Mouse (Mus musculus) limb, embryonic 11.5 days (tissue): Measurements from ENCODE around the gene Slc26a8. TPM values are rescaled to one million over a fixed set of nuclear protein-coding genes. Genes with fewer than 3 reads are reported as not detected.
"Not testable (repeated sequence)": the region's sequence is repeated elsewhere in the genome, so short reads cannot be mapped to it uniquely, and the experiment has no call there.

Experiments
- ATAC-seq: fragments of 200-750 bp; cut with Nextera tagmentation; 2 replicates; pipeline ENCODE4 v1.8.0; 2017; ENCODE audit warnings: low read depth; ENCODE audit not compliant: insufficient number of reproducible peaks, low FRiP score, low TSS enrichment
- DNase-seq: peaks from one replicate; pipeline ENCODE4 v3.0.0-alpha.2; 2015; ENCODE audit warnings: low spot score
- H3K27ac ChIP-seq: fragments of 300-500 bp; sonication (generic); replicated peaks from 2 replicates; pipeline ENCODE4 v1.5.1; 2014; ENCODE audit warnings: low read depth, mild to moderate bottlenecking, low read length
- H3K27me3 ChIP-seq: fragments of 300-500 bp; sonication (generic); 2 replicates; pipeline ENCODE4 v1.6.1; 2014; ENCODE audit warnings: mild to moderate bottlenecking, low read length, mixed read lengths; ENCODE audit not compliant: control insufficient read depth, insufficient read depth
- H3K36me3 ChIP-seq: fragments of 300-500 bp; sonication (generic); 2 replicates; pipeline ENCODE4 v1.6.1; 2014; ENCODE audit warnings: mild to moderate bottlenecking, low read length, moderate library complexity, mixed read lengths; ENCODE audit not compliant: control insufficient read depth, insufficient read depth
- H3K4me1 ChIP-seq: fragments of 300-500 bp; sonication (generic); 2 replicates; pipeline ENCODE4 v1.6.1; 2014; ENCODE audit warnings: low read length, mixed read lengths; ENCODE audit not compliant: control insufficient read depth, insufficient read depth
- H3K4me2 ChIP-seq: fragments of 300-500 bp; sonication (generic); 2 replicates; pipeline ENCODE4 v1.6.1; 2014; ENCODE audit warnings: low read depth, mild to moderate bottlenecking, moderate library complexity; ENCODE audit not compliant: severe bottlenecking
- H3K4me3 ChIP-seq: fragments of 300-500 bp; sonication (generic); 2 replicates; pipeline ENCODE4 v1.5.1; 2014; ENCODE audit warnings: low read depth, low read length
- H3K9ac ChIP-seq: fragments of 300-500 bp; sonication (generic); 2 replicates; pipeline ENCODE4 v1.6.1; 2014; ENCODE audit warnings: mild to moderate bottlenecking, low read length
- H3K9me3 ChIP-seq: fragments of 300-500 bp; sonication (generic); 2 replicates; pipeline ENCODE4 v1.6.1; 2016; ENCODE audit warnings: low read length; ENCODE audit not compliant: control insufficient read depth
- WGBS: fragments of 180-500 bp; shearing (Covaris S2); extraction: QIAGEN DNeasy Blood & Tissue Kit; methylation state at CpG from one replicate; pipeline ENCODE4 v1.1.7; 2014; 5-methylcytosine and 5-hydroxymethylcytosine counted together
- polyA plus RNA-seq: library from polyadenylated mRNA; unstranded; fragments of >200 nt; fragmentation: Nextera tagmentation; extraction: Ambion mirVana; gene quantifications from 2 replicates; pipeline ENCODE4 v1.2.1, GENCODE M21; 2014

The Slc26a8 gene
- 0.43 and 0.61 TPM in 2 replicates for polyA plus RNA-seq

GRCm38 (mm10) chr17:28689586-28690283 is at the start of gene Slc26a8:
Slc26a8 (minus strand) TSS chr17:28690233.
- Histone ChIP-seq H3K4me3 (peak within 1 kb of the TSS; percentile 87), H3K36me3 (no peaks in the 10 kb centered on the region), H3K9me3 (no peaks in the 10 kb centered on the region), H3K27me3 (0 out of 2 replicates have a peak, but pooled peaks cover 2% of the 10 kb centered on the region), H3K4me1 (peaks cover 11% of the 10 kb centered on the region), H3K4me2 (peak within 1 kb of the TSS; percentile 90), H3K27ac (no peak within 1 kb of the TSS; the same call in 1 of the 2 replicates), H3K9ac (peak within 1 kb of the TSS; percentile 87)
- WGBS: 7% methylated on average over 40 of the region's 40 CpGs
- DNase-seq (peak; percentile 42), ATAC-seq (no peak)

GRCm38 (mm10) chr17:28739244-28739643 is 49.2 kb upstream of the Slc26a8 start:
- no peak for ATAC-seq
- H3K4me3 ChIP-seq: no peak overlapping the region
- H3K4me1 ChIP-seq: no peaks in the 10 kb centered on the region
- no peaks in the 10 kb centered on the region for H3K27me3 ChIP-seq
- H3K9me3 ChIP-seq: no peaks in the 10 kb centered on the region
- peaks cover 22% of the 10 kb centered on the region; the same call in 1 of the 2 replicates for H3K36me3 ChIP-seq
- no peak overlapping the region for H3K27ac ChIP-seq
- no peak overlapping the region for H3K9ac ChIP-seq
- WGBS: 94% methylated on average over 6 of the region's 6 CpGs
- no peak for DNase-seq
- H3K4me2 ChIP-seq: no peak overlapping the region

GRCm38 (mm10) chr17:28737973-28738372 is 47.9 kb upstream of the Slc26a8 start:
- 89% methylated on average over 4 of the region's 4 CpGs for WGBS
- no peak overlapping the region for H3K4me3 ChIP-seq
- no peaks in the 10 kb centered on the region for H3K27me3 ChIP-seq
- no peak overlapping the region for H3K27ac ChIP-seq
- no peak overlapping the region for H3K4me2 ChIP-seq
- DNase-seq (no peak), ATAC-seq (no peak)
- peaks cover 11% of the 10 kb centered on the region; the same call in 1 of the 2 replicates for H3K36me3 ChIP-seq
- no peaks in the 10 kb centered on the region for H3K9me3 ChIP-seq
- no peaks in the 10 kb centered on the region for H3K4me1 ChIP-seq
- no peak overlapping the region for H3K9ac ChIP-seq

GRCm38 (mm10) chr17:28736486-28736885 is 46.5 kb upstream of the Slc26a8 start:
- H3K36me3 ChIP-seq: peaks cover 14% of the 10 kb centered on the region; the same call in 1 of the 2 replicates
- no peak overlapping the region for H3K4me3 ChIP-seq
- H3K27me3 ChIP-seq: no peaks in the 10 kb centered on the region
- no peak overlapping the region for H3K27ac ChIP-seq
- no peaks in the 10 kb centered on the region for H3K4me1 ChIP-seq
- no peak overlapping the region for H3K9ac ChIP-seq
- H3K4me2 ChIP-seq: no peak overlapping the region
- ATAC-seq (no peak), DNase-seq (no peak)
- WGBS: 88% methylated on average over 4 of the region's 4 CpGs
- H3K9me3 ChIP-seq: no peaks in the 10 kb centered on the region

- Histone ChIP-seq H3K36me3 (peaks cover 16% of the 10 kb centered on the region), H3K9ac (no peak overlapping the region), H3K4me2 (no peak overlapping the region), H3K27ac (no peak overlapping the region), H3K27me3 (no peaks in the 10 kb centered on the region), H3K4me1 (no peaks in the 10 kb centered on the region), H3K9me3 (no peaks in the 10 kb centered on the region), H3K4me3 (no peak overlapping the region)
- ATAC-seq: no peak
- 94% methylated on average over 6 of the region's 6 CpGs for WGBS
- DNase-seq: no peak
Measured at GRCm38 (mm10) chr17:28735317-28736105, 45.5 kb upstream of the Slc26a8 start.

- not testable (repeated sequence) for H3K4me1 ChIP-seq, H3K9ac ChIP-seq, DNase-seq, H3K9me3 ChIP-seq, H3K4me3 ChIP-seq, H3K4me2 ChIP-seq, H3K27ac ChIP-seq, H3K27me3 ChIP-seq, ATAC-seq
- 93% methylated on average over 11 of the region's 11 CpGs for whole genome bisulfite sequencing
- peaks cover 18% of the 10 kb centered on the region for H3K36me3 ChIP-seq
Measured at GRCm38 (mm10) chr17:28727511-28727910, 37.5 kb upstream of the Slc26a8 start.

GRCm38 (mm10) chr17:28725783-28726182 is 35.8 kb upstream of the Slc26a8 start, which contains the start of gene AC170998.1:
AC170998.1 (plus strand) TSS chr17:28726083.
- no peak within 1 kb of the TSS for H3K4me3 ChIP-seq
- no peaks in the 10 kb centered on the region for H3K27me3 ChIP-seq
- H3K36me3 ChIP-seq: peaks cover 12% of the 10 kb centered on the region
- DNase-seq (no peak), ATAC-seq (no peak)
- H3K9ac ChIP-seq: no peak within 1 kb of the TSS
- no peak within 1 kb of the TSS for H3K27ac ChIP-seq
- no peak within 1 kb of the TSS for H3K4me2 ChIP-seq
- H3K9me3 ChIP-seq: no peaks in the 10 kb centered on the region
- no peaks in the 10 kb centered on the region for H3K4me1 ChIP-seq
- 93% methylated on average over 4 of the region's 4 CpGs for WGBS

- H3K4me3 ChIP-seq: no peak overlapping the region
- 51% methylated on average over 3 of the region's 3 CpGs for WGBS
- no peak overlapping the region for H3K9ac ChIP-seq
- H3K9me3 ChIP-seq: no peaks in the 10 kb centered on the region
- H3K27me3 ChIP-seq: no peaks in the 10 kb centered on the region
- peaks cover 8% of the 10 kb centered on the region; the same call in 1 of the 2 replicates for H3K36me3 ChIP-seq
- ATAC-seq (no peak), DNase-seq (peak; percentile 34)
- peaks cover 4% of the 10 kb centered on the region for H3K4me1 ChIP-seq
- no peak overlapping the region for H3K4me2 ChIP-seq
- H3K27ac ChIP-seq: no peak overlapping the region
Measured at GRCm38 (mm10) chr17:28717535-28717934, 27.5 kb upstream of the Slc26a8 start.
